Mouse (Mus musculus) ES-Bruce4 (cell line): ENCODE results near the gene Cnpy1.

Source experiments
- CTCF ChIP-seq: IDR thresholded peaks from one replicate; pipeline ENCODE4 v1.8.1; 2011; ENCODE audit warnings: low read depth, low read length
- EP300 ChIP-seq: IDR thresholded peaks from 2 replicates; pipeline ENCODE4 v1.6.1; 2011; ENCODE audit warnings: low read depth, low read length; ENCODE audit not compliant: insufficient read depth
- POLR2A ChIP-seq: IDR thresholded peaks from one replicate; pipeline ENCODE4 v1.8.1; 2011; ENCODE audit warnings: low read length; ENCODE audit not compliant: insufficient read depth

DNA sequence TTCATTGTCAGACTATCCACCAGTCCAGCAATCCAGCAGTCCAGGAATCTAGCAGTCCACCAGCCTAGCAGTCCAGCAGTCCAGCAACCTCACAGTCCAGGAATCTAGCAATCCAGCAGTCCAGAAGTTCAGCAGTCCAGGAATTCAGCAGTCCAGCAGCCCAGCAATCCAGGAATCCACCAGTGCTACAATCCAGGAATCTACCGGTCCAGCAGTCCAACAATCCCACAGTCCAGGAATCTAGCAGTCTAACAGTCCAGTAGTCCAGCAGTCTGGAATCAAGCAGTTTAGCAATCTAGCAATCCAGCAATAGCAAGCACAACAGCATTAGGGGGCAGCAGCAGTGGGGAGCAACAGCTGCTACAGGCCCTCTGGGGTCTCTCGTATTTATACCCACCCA lies 27.2 kb upstream of the Cnpy1 start:
- no peak for TF ChIP-seq CTCF
- TF ChIP-seq POLR2A, result no peak
- TF ChIP-seq EP300, result no peak
